Mouse (Mus musculus) myocyte (in vitro differentiated cells): Measurements from ENCODE around the gene Zfp658.

ENCODE experiments used
- MYOD1 ChIP-seq, 3 experiments: IDR thresholded peaks; one replicate each; pipeline ENCODE4 v1.6.1; 2011; ENCODE audit warnings: control low read depth in 2 of 3, low read depth in 2 of 3, mild to moderate bottlenecking in 2 of 3, moderate library complexity in 1 of 3; ENCODE audit not compliant: insufficient read length in 2 of 3, control insufficient read depth in 1 of 3
- POLR2A ChIP-seq: IDR thresholded peaks from one replicate; pipeline ENCODE4 v1.6.1; 2011; ENCODE audit warnings: low read depth, mild to moderate bottlenecking, control low read depth, moderate library complexity; ENCODE audit not compliant: insufficient read length

- TF ChIP-seq MYOD1 (IDR thresholded peaks at IDR 0.05; ENCODE audit: control insufficient read depth in 1 of 3, insufficient read length in 2 of 3, low read depth in 2 of 3) (no peak), POLR2A (no peak)
Observed at GRCm38 (mm10) chr7:43622927-43623326, 60.9 kb downstream of the Zfp658 start.
